Comparison of ENCODE assay signal across 12 mouse cellular contexts in genomic region chr19:5069978-5070377, GRCm38 (mm10). TPM values are rescaled to one million over a fixed set of nuclear protein-coding genes. Genes with fewer than 3 reads are reported as not detected.
DNase-seq lines count a peak whose midpoint lies in the region; ATAC-seq and TF ChIP-seq lines count a peak whose summit lies in the region.
"Had no signal": no experiment of that assay in that cellular context is flagged by ENCODE, and none has a peak within 500 bp of the region (broad histone marks: within the 10 kb centered on the region; RNA-seq: fewer than 3 reads in every experiment).

No protein-coding gene starts in this region.

- peaks cover 9% of the 10 kb centered on the region for H3K27me3 ChIP-seq in kidney, embryonic 14.5 days (ENCODE audit: control insufficient read depth, insufficient read depth, low read length)
- peaks cover 3% of the 10 kb centered on the region for H3K27me3 ChIP-seq in embryonic facial prominence, embryonic 11.5 days (ENCODE audit: control insufficient read depth, insufficient read depth, low read length)
- H3K27me3 ChIP-seq in intestine, postnatal 0 days (replicated peaks; ENCODE audit: control insufficient read depth, insufficient read depth, low read length) = peaks cover 33% of the 10 kb centered on the region

- intact Hi-C loops in left cerebral cortex, adult 2 months (cut with DNase I) = no loop called here

- H3K36me3 ChIP-seq in kidney, embryonic 14.5 days (ENCODE audit: control insufficient read depth, insufficient read depth, low read length) = no peaks in the 10 kb centered on the region
- no peaks in the 10 kb centered on the region for H3K36me3 ChIP-seq in embryonic facial prominence, embryonic 11.5 days (replicated peaks; ENCODE audit: control insufficient read depth, insufficient read depth, low read depth, low read length)
- H3K36me3 ChIP-seq in intestine, postnatal 0 days (ENCODE audit: control insufficient read depth, insufficient read depth) = no peaks in the 10 kb centered on the region

- no peak for ATAC-seq in kidney, embryonic 14.5 days (ENCODE audit: low FRiP score, low TSS enrichment)
- ATAC-seq in embryonic facial prominence, embryonic 11.5 days (replicated peaks; ENCODE audit: insufficient number of reproducible peaks, low FRiP score, low TSS enrichment, low read depth) = no peak
- ATAC-seq in intestine, postnatal 0 days = no peak
- ATAC-seq in monocyte, adult 5-6 weeks (replicated peaks; ENCODE audit: insufficient number of reproducible peaks, low FRiP score, low TSS enrichment, poor library complexity, severe bottlenecking) = no peak

- peak overlapping the region; percentile 46 for H3K4me3 ChIP-seq in kidney, embryonic 14.5 days (ENCODE audit: low read length)
- H3K4me3 ChIP-seq in brown adipose tissue, adult 24 weeks (ENCODE audit: insufficient read depth, low read depth, low read length) = peak overlapping the region; percentile 57; the same call in 1 of the 2 replicates
- H3K4me3 ChIP-seq in embryonic facial prominence, embryonic 11.5 days (ENCODE audit: low read depth, low read length) = no peak overlapping the region
- H3K4me3 ChIP-seq in intestine, postnatal 0 days (ENCODE audit: low read depth, low read length) = no peak overlapping the region
- no peak overlapping the region for H3K4me3 ChIP-seq in left cerebral cortex, adult 2 months
- H3K4me3 ChIP-seq: layer of hippocampus, adult 2 months had no signal

- TF ChIP-seq CTCF in intestine, postnatal 0 days (IDR thresholded peaks at IDR 0.05; ENCODE audit: low read depth) = no peak
- TF ChIP-seq CTCF in left cerebral cortex, adult 2 months (IDR thresholded peaks at IDR 0.05) = no peak

- peak overlapping the region; percentile 42; the same call in 1 of the 2 replicates for H3K27ac ChIP-seq in kidney, embryonic 14.5 days (ENCODE audit: low read depth, low read length)
- no peak overlapping the region for H3K27ac ChIP-seq in brown adipose tissue, adult 24 weeks (replicated peaks; ENCODE audit: low read depth, low read length)
- peak overlapping the region; percentile 97 for H3K27ac ChIP-seq in embryonic facial prominence, embryonic 11.5 days (replicated peaks; ENCODE audit: low read depth, low read length)
- H3K27ac ChIP-seq in intestine, postnatal 0 days (ENCODE audit: low read depth, low read length) = no peak overlapping the region
- H3K27ac ChIP-seq in left cerebral cortex, adult 2 months = no peak overlapping the region
- H3K27ac ChIP-seq: layer of hippocampus, adult 2 months had no signal

- peak overlapping the region; percentile 51; the same call in 1 of the 2 replicates for H3K9ac ChIP-seq in kidney, embryonic 14.5 days (ENCODE audit: low read depth, low read length)
- no peak overlapping the region; the same call in 1 of the 2 replicates for H3K9ac ChIP-seq in embryonic facial prominence, embryonic 11.5 days (replicated peaks; ENCODE audit: low read length)
- H3K9ac ChIP-seq in intestine, postnatal 0 days (ENCODE audit: low read depth, low read length) = no peak overlapping the region

- peaks cover 45% of the 10 kb centered on the region for H3K4me1 ChIP-seq in kidney, embryonic 14.5 days (ENCODE audit: control insufficient read depth, insufficient read depth, low read length)
- peaks cover 8% of the 10 kb centered on the region for H3K4me1 ChIP-seq in brown adipose tissue, adult 24 weeks (ENCODE audit: control insufficient read depth, insufficient read depth, insufficient read length, low read length)
- peaks cover 20% of the 10 kb centered on the region for H3K4me1 ChIP-seq in embryonic facial prominence, embryonic 11.5 days (ENCODE audit: control insufficient read depth, insufficient read depth, low read length)
- H3K4me1 ChIP-seq in intestine, postnatal 0 days (replicated peaks; ENCODE audit: control insufficient read depth, insufficient read depth, low read length) = no peaks in the 10 kb centered on the region

- WGBS in kidney, embryonic 14.5 days = 82% methylated on average over 7 of the region's 7 CpGs
- 80% methylated on average over 7 of the region's 7 CpGs for WGBS in embryonic facial prominence, embryonic 11.5 days
- WGBS in intestine, postnatal 0 days = 76% methylated on average over 7 of the region's 7 CpGs

- H3K9me3 ChIP-seq in kidney, embryonic 14.5 days (ENCODE audit: control insufficient read depth, low read length) = no peaks in the 10 kb centered on the region
- no peaks in the 10 kb centered on the region for H3K9me3 ChIP-seq in embryonic facial prominence, embryonic 11.5 days (replicated peaks; ENCODE audit: control insufficient read depth, low read length)
- no peaks in the 10 kb centered on the region for H3K9me3 ChIP-seq in intestine, postnatal 0 days (ENCODE audit: control insufficient read depth)

- no peak for DNase-seq in kidney, postnatal 36 days
- DNase-seq in embryonic facial prominence, embryonic 11.5 days (ENCODE audit: low spot score) = no peak
- no peak for DNase-seq in left cerebral cortex, adult 2 months (ENCODE audit: extremely low spot score in 1 of 2, low spot score in 2 of 2)
- no peak for DNase-seq in layer of hippocampus, adult 18-20 months (ENCODE audit: low spot score in 2 of 2)
- DNase-seq: adrenal gland, postnatal 14 days; cerebellum, postnatal 14 days; lung, postnatal 36 days had no signal

- H3K4me2 ChIP-seq in kidney, embryonic 14.5 days (replicated peaks; ENCODE audit: low read depth, low read length) = peak overlapping the region; percentile 52
- H3K4me2 ChIP-seq in embryonic facial prominence, embryonic 11.5 days (ENCODE audit: low read depth, low read length) = peak overlapping the region; percentile 97
- peak overlapping the region; percentile 65 for H3K4me2 ChIP-seq in intestine, postnatal 0 days (replicated peaks; ENCODE audit: low read depth)

RNA-seq across cellular contexts. Expression of gene Cd248, which starts 2.1 kb away (rescaled TPM):
- 44.2 and 57.9 TPM in 2 replicates for polyA plus RNA-seq in kidney, embryonic 14.5 days (2014; fragmentation: Nextera tagmentation; extraction: Ambion mirVana)
- 10.7 and 24.4 TPM in 2 replicates for polyA plus RNA-seq in brown adipose tissue, adult 24 weeks (2012; ENCODE audit: insufficient read depth, insufficient read length, missing spikeins)
- polyA plus RNA-seq in embryonic facial prominence, embryonic 11.5 days (2014; fragmentation: Nextera tagmentation; extraction: Ambion mirVana) = 43.1 and 48.4 TPM in 2 replicates
- polyA plus RNA-seq in intestine, postnatal 0 days (2015; fragmentation: Nextera tagmentation; extraction: Ambion mirVana) = 19.9 and 23.0 TPM in 2 replicates
- total RNA-seq in left cerebral cortex, adult 2 months (2021) = 1 to 10 TPM; 4.3 to 5.4 TPM
- not detected in 3 replicates for total RNA-seq in monocyte, adult 5-6 weeks (2017)
- 1 to 10 TPM; 1.7 to 1.8 TPM for total RNA-seq in layer of hippocampus, adult 18-20 months (2021)

RNA-seq across cellular contexts. Expression of gene Tmem151a, which starts 15.4 kb away (rescaled TPM):
- 1.2 and 1.7 TPM in 2 replicates for polyA plus RNA-seq in kidney, embryonic 14.5 days (2014; fragmentation: Nextera tagmentation; extraction: Ambion mirVana)
- polyA plus RNA-seq in brown adipose tissue, adult 24 weeks (2012; ENCODE audit: insufficient read depth, insufficient read length, missing spikeins) = not detected in 2 replicates
- 1.8 and 2.1 TPM in 2 replicates for polyA plus RNA-seq in embryonic facial prominence, embryonic 11.5 days (2014; fragmentation: Nextera tagmentation; extraction: Ambion mirVana)
- polyA plus RNA-seq in intestine, postnatal 0 days (2015; fragmentation: Nextera tagmentation; extraction: Ambion mirVana) = 4.0 TPM in 2 replicates
- 100 to 1,000 TPM; 154 to 156 TPM for total RNA-seq in left cerebral cortex, adult 2 months (2021)
- 0.67 to 7.8 TPM (median 3.3 TPM) in 3 replicates for total RNA-seq in monocyte, adult 5-6 weeks (2017)
- total RNA-seq in layer of hippocampus, adult 18-20 months (2021) = 100 to 1,000 TPM; 124 to 128 TPM

RNA-seq across cellular contexts. Expression of gene Yif1a, which starts 18.4 kb away (rescaled TPM):
- 114 and 115 TPM in 2 replicates for polyA plus RNA-seq in kidney, embryonic 14.5 days (2014; fragmentation: Nextera tagmentation; extraction: Ambion mirVana)
- 82.3 and 91.5 TPM in 2 replicates for polyA plus RNA-seq in brown adipose tissue, adult 24 weeks (2012; ENCODE audit: insufficient read depth, insufficient read length, missing spikeins)
- polyA plus RNA-seq in embryonic facial prominence, embryonic 11.5 days (2014; fragmentation: Nextera tagmentation; extraction: Ambion mirVana) = 62.8 and 75.8 TPM in 2 replicates
- polyA plus RNA-seq in intestine, postnatal 0 days (2015; fragmentation: Nextera tagmentation; extraction: Ambion mirVana) = 182 and 198 TPM in 2 replicates
- 10 to 100 TPM; 23.4 to 25.7 TPM for total RNA-seq in left cerebral cortex, adult 2 months (2021)
- total RNA-seq in monocyte, adult 5-6 weeks (2017) = 10.4 to 13.3 TPM (median 10.5 TPM) in 3 replicates
- total RNA-seq in layer of hippocampus, adult 18-20 months (2021) = 10 to 100 TPM; 21.6 to 24.0 TPM

RNA-seq across cellular contexts. Expression of gene Rin1, which starts 19.7 kb away (rescaled TPM):
- polyA plus RNA-seq in kidney, embryonic 14.5 days (2014; fragmentation: Nextera tagmentation; extraction: Ambion mirVana) = 2.5 and 4.8 TPM in 2 replicates
- not detected in 2 replicates for polyA plus RNA-seq in brown adipose tissue, adult 24 weeks (2012; ENCODE audit: insufficient read depth, insufficient read length, missing spikeins)
- polyA plus RNA-seq in embryonic facial prominence, embryonic 11.5 days (2014; fragmentation: Nextera tagmentation; extraction: Ambion mirVana) = 0.99 and 1.2 TPM in 2 replicates
- 0.77 and 0.78 TPM in 2 replicates for polyA plus RNA-seq in intestine, postnatal 0 days (2015; fragmentation: Nextera tagmentation; extraction: Ambion mirVana)
- total RNA-seq in left cerebral cortex, adult 2 months (2021) = 10 to 100 TPM; 94.6 to 95.9 TPM
- total RNA-seq in monocyte, adult 5-6 weeks (2017) = 0.19 to 0.68 TPM (median 0.21 TPM) in 3 replicates
- 100 to 1,000 TPM; 106 to 107 TPM for total RNA-seq in layer of hippocampus, adult 18-20 months (2021)

RNA-seq across cellular contexts. Expression of gene Cnih2, which starts 28.3 kb away (rescaled TPM):
- polyA plus RNA-seq in kidney, embryonic 14.5 days (2014; fragmentation: Nextera tagmentation; extraction: Ambion mirVana) = 23.1 and 26.5 TPM in 2 replicates
- not detected in 2 replicates for polyA plus RNA-seq in brown adipose tissue, adult 24 weeks (2012; ENCODE audit: insufficient read depth, insufficient read length, missing spikeins)
- 48.9 and 54.0 TPM in 2 replicates for polyA plus RNA-seq in embryonic facial prominence, embryonic 11.5 days (2014; fragmentation: Nextera tagmentation; extraction: Ambion mirVana)
- 5.6 and 5.8 TPM in 2 replicates for polyA plus RNA-seq in intestine, postnatal 0 days (2015; fragmentation: Nextera tagmentation; extraction: Ambion mirVana)
- 100 to 1,000 TPM; 214 to 247 TPM for total RNA-seq in left cerebral cortex, adult 2 months (2021)
- 0.32 TPM in 1 of 3 replicates, not detected in the others for total RNA-seq in monocyte, adult 5-6 weeks (2017)
- 100 to 1,000 TPM; 595 to 617 TPM for total RNA-seq in layer of hippocampus, adult 18-20 months (2021)

Comparison
In these comparisons a context has a peak if more than half of its experiments do, and no peak if none do; other contexts are left out.
1. H3K27ac ChIP-seq: peak in kidney, embryonic 14.5 days (single experiment) and embryonic facial prominence, embryonic 11.5 days (single experiment); none in brown adipose tissue, adult 24 weeks (single experiment), intestine, postnatal 0 days (single experiment) and left cerebral cortex, adult 2 months (single experiment).
2. H3K4me3 ChIP-seq: peak in kidney, embryonic 14.5 days (single experiment) and brown adipose tissue, adult 24 weeks (single experiment); none in embryonic facial prominence, embryonic 11.5 days (single experiment), intestine, postnatal 0 days (single experiment) and left cerebral cortex, adult 2 months (single experiment).
3. Peak in every context shown above with its lines, with median percentiles within 50 percentile points of each other: H3K4me2 ChIP-seq.